Mouse (Mus musculus) liver, adult 2 months (tissue): ENCODE results near the gene Spats2.

ENCODE experiments used
- CTCF ChIP-seq: fragments of 200-500 bp; IDR thresholded peaks from 2 replicates; pipeline ENCODE4 v1.5.1; 2011; ENCODE audit warnings: low read depth, low read length, control low read depth
- POLR2A ChIP-seq: fragments of 200-500 bp; IDR thresholded peaks from 2 replicates; pipeline ENCODE4 v1.6.1; 2011; ENCODE audit warnings: low read length, control low read depth; ENCODE audit not compliant: insufficient read depth; ENCODE audit errors: extremely low read depth

GRCm38 (mm10) chr15:99112843-99113395 lies 12.8 kb upstream of the Spats2 start:
- TF ChIP-seq CTCF (no peak), POLR2A (no peak)
